Mouse (Mus musculus) embryonic fibroblast, embryonic 13.5 days (primary cell): ENCODE measurements around the gene Rap1gap. TPM values are rescaled to one million over a fixed set of nuclear protein-coding genes. Genes with fewer than 3 reads are reported as not detected.

Source experiments
- H3K27ac ChIP-seq: 2 replicates; pipeline ENCODE4 v1.5.1; 2012; ENCODE audit warnings: low read length, control low read depth, inconsistent platforms; ENCODE audit not compliant: insufficient read depth
- H3K4me1 ChIP-seq: 2 replicates; pipeline ENCODE4 v1.6.1; 2011; ENCODE audit warnings: low read length; ENCODE audit not compliant: control insufficient read depth, insufficient read depth
- H3K4me3 ChIP-seq: 2 replicates; pipeline ENCODE4 v1.5.1; 2011; ENCODE audit warnings: mild to moderate bottlenecking, control low read depth, low read length; ENCODE audit not compliant: insufficient read depth
- CTCF ChIP-seq: IDR thresholded peaks from 2 replicates; pipeline ENCODE4 v1.5.1; 2011; ENCODE audit warnings: mild to moderate bottlenecking, control low read depth, low read length, moderate library complexity, borderline replicate concordance; ENCODE audit not compliant: insufficient read depth
- POLR2A ChIP-seq: IDR thresholded peaks from 2 replicates; pipeline ENCODE4 v1.6.1; 2011; ENCODE audit warnings: low read depth, mild to moderate bottlenecking, control low read depth, low read length, moderate library complexity
- polyA plus RNA-seq: library from polyadenylated mRNA; stranded (reverse); fragments of >200 nt; gene quantifications from 2 replicates; pipeline ENCODE4 v1.2.4, GENCODE M21; 2011; ENCODE audit warnings: low read depth; ENCODE audit not compliant: missing spikeins, insufficient read length

The Rap1gap gene
- polyA plus RNA-seq, 1 experiment = 6.9 TPM

GRCm38 (mm10) chr4:137727506-137728187 lies 63.1 kb downstream of the Rap1gap start:
- no peaks in the 10 kb centered on the region for H3K4me1 ChIP-seq

DNA sequence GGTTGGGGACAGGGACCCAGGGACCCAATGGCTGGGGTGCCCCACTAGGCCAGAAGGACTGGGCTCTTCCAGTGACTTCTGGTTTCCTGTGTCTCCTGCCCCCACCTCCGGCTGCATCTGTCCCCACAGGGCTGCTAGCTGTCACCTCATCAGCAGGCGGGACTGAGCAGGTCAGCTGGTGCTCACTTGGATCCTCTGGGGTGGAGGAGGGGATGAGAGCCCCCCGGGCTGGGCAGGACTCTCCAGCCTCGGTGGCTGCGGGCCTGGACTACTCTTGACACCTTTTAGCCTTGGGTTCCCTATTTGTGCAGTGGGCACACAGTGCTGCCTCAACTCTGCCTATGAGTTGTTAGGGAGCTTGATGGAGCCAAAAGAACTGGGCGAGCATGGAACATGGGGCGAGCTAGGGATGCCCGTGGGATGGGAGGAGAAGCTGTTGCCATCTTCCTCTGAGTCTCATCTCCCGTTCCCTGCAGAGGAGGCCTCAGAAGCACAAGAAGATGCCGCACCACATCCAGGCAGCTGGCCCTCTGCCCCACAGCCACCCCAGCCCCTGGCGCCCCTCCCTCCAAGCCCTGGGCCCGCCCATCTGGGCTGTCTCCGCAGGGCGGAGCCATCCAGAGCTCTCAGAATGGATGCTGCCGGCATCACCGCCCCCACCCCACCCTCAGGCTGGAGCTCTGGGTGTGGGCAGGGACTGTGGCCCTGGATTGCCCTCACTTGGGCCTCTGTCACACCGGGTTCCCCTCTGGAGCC lies 64.1 kb downstream of the Rap1gap start:
- TF ChIP-seq POLR2A = no peak
- TF ChIP-seq CTCF = no peak
- H3K4me1 ChIP-seq = no peaks in the 10 kb centered on the region
- H3K4me3 ChIP-seq = no peak overlapping the region
- no peak overlapping the region for H3K27ac ChIP-seq

More at GRCm38 (mm10) chr4:137727506-137728187, 63.1 kb downstream of the Rap1gap start:
- Histone ChIP-seq H3K4me3 (no peak overlapping the region), H3K27ac (no peak overlapping the region)
- TF ChIP-seq CTCF (no peak), POLR2A (no peak)

GRCm38 (mm10) chr4:137729155-137729855 lies 64.8 kb downstream of the Rap1gap start:
- no peaks in the 10 kb centered on the region for H3K4me1 ChIP-seq

GRCm38 (mm10) chr4:137730134-137730533 lies 65.6 kb downstream of the Rap1gap start:
- Histone ChIP-seq H3K4me3 (no peak overlapping the region), H3K27ac (no peak overlapping the region), H3K4me1 (no peaks in the 10 kb centered on the region)
- TF ChIP-seq POLR2A (no peak), CTCF (peak; percentile 85; the same call in 1 of the 2 replicates)

More at GRCm38 (mm10) chr4:137729155-137729855, 64.8 kb downstream of the Rap1gap start:
- Histone ChIP-seq H3K4me3 (no peak overlapping the region), H3K27ac (no peak overlapping the region)
- TF ChIP-seq CTCF (no peak), POLR2A (no peak)

DNA sequence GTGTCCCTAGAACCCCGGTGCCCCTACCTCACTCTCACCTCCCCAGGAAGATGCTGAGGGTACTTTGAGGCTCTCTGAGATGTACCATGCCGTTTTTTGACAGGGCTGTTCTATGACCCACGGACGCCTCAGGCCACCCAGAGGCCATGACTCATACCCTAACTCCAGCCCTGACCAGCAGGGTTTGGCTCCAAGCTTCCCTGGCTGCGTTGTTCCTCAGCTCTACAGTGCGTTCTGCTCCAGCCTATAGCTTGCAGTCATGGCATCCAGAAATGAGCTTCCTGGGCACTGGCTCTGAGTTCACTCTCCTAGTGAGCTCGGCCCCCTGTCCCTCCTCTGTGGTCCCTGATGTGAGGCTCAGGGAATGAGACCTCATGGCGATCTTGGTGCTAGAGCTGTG lies 66.2 kb downstream of the Rap1gap start:
- no peak for TF ChIP-seq CTCF
- no peak for TF ChIP-seq POLR2A
- no peaks in the 10 kb centered on the region for H3K4me1 ChIP-seq
- H3K4me3 ChIP-seq = no peak overlapping the region
- H3K27ac ChIP-seq = no peak overlapping the region

DNA sequence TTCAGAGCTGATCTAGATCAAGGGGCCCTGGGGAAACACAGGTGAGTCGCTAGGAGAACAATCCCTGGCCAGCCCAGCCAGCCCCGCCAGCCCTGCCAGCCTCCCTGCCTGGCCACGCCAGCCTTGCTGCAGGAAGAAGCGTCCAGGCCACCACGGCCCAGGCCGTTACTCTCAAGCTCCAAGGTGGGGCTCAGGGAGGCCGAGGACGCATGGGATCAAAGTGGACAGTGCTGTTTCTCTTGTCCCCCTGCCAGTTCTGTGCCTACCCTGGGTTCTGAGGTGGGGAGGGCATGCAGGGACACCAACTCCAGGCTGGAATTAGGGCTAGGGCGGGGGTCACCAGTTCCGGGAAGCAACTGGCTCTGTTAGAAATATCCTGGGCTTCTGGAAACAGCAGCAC lies 67.4 kb downstream of the Rap1gap start:
- Histone ChIP-seq H3K27ac (no peak overlapping the region), H3K4me1 (no peaks in the 10 kb centered on the region), H3K4me3 (no peak overlapping the region)
- TF ChIP-seq POLR2A = no peak
- TF ChIP-seq CTCF = no peak

DNA sequence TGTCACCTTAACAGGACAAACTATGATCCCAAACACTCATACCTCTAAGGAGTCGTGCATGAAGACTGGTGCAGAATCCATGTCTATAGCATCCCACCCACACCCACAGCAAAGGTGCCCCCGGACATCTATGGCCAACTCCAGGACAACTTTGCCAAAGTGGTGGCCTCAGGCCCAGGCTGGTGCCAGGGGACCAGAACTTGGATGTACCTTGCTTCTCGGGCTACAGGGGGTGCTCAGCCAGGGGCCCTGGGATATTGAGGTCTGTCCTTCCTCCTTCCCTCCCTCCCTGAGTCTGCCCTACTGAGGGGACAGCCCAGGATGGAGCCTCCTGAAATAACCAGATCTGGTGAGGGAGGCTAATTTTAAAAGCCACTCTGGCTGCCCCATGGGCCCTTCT lies 67.8 kb downstream of the Rap1gap start:
- Histone ChIP-seq H3K27ac (no peak overlapping the region), H3K4me3 (no peak overlapping the region), H3K4me1 (no peaks in the 10 kb centered on the region)
- TF ChIP-seq CTCF = no peak
- no peak for TF ChIP-seq POLR2A

GRCm38 (mm10) chr4:137732962-137733361 lies 68.4 kb downstream of the Rap1gap start:
- no peak overlapping the region for H3K27ac ChIP-seq
- H3K4me3 ChIP-seq = no peak overlapping the region
- no peaks in the 10 kb centered on the region for H3K4me1 ChIP-seq
- TF ChIP-seq POLR2A (no peak), CTCF (no peak)

DNA sequence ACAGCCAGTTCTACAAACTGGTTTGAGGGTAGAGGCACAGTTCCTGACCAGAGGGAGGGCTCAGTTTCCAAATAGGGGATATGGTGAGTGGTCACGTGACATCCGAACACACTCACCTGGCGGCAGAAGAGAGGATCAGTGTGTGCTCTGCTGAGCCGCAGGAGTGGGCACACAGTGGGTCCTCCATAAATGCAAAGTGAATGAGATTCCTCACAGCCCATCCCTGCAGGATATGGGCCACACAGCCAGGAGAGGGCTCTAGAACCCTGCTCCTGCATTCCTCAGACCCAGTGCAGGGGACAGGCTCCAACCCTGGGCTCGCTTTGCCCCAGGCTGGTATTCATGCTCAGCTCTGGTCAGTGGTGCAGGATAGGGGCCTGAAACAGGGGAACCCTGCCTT lies 68.9 kb downstream of the Rap1gap start:
- Histone ChIP-seq H3K27ac (no peak overlapping the region), H3K4me1 (no peaks in the 10 kb centered on the region), H3K4me3 (no peak overlapping the region)
- TF ChIP-seq CTCF (no peak), POLR2A (no peak)

GRCm38 (mm10) chr4:137736220-137736701 lies 71.7 kb downstream of the Rap1gap start:
- Histone ChIP-seq H3K4me1 (no peaks in the 10 kb centered on the region), H3K27ac (no peak overlapping the region), H3K4me3 (no peak overlapping the region)
- TF ChIP-seq CTCF (no peak), POLR2A (no peak)
